In the genomic region with DNA sequence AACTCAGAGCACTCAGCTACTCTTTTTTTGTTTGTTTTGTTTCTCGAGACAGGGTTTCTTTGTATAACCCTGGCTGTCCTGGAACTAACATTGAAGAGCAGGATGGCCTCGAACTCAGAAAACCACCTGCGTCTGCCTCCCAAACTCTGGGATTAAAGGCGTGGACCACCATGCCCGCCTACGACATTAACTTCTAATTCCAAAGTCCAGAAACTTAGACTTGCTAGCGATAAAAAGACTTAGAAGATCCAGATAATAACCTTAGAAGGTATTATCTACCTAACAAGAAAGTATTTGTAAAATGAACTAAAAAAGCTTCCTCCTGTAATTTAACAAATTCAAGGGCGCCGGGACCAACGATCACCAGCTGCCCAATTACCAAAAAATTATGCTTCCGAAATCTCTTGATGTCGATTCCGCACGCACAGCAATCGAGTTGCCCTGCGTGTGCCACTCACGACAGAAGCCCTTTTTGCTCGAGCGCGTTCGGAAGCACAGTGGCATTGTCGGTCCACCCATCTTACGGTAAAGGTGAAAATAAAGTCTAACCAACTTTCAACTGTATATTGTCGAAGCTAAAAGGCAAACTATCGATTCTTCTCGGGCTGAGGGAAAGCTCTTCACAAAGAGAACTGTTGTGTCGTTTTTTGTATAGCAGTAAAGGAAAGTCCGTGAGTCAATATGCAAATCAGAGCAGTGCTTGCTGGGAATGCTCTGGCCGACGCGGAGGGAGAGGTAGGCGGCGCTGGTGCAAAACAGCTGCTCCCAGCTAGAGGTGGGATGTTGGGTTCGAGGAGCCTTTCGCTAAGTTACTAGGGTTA, we compare ENCODE assay signal across 1 mouse cellular context.
TF ChIP-seq lines count a peak whose summit lies in the region.

No protein-coding gene starts in this region.

TF ChIP-seq in C2C12, 6 proteins besides CTCF, POLR2A, EP300 and RAD21:
- TF ChIP-seq USF1 (IDR thresholded peaks at IDR 0.05; ENCODE audit: low read depth) (no peak), FOSL1 (IDR thresholded peaks at IDR 0.05; ENCODE audit: insufficient read depth, low read length, poor library complexity, severe bottlenecking) (peak; percentile 9), MYOG (IDR thresholded peaks at IDR 0.05; ENCODE audit: control insufficient read depth, extremely low read depth, insufficient read length) (no peak), MAX (IDR thresholded peaks at IDR 0.05) (peak; percentile 38), MYOD1 (IDR thresholded peaks at IDR 0.05; ENCODE audit: control insufficient read depth, insufficient read length, low read depth) (peak; percentile 72), CEBPB (IDR thresholded peaks at IDR 0.05; ENCODE audit: low read depth) (peak; percentile 75)
